Mouse (Mus musculus) heart, adult 2 months (tissue): ENCODE measurements at regions not wholly inside any gene's neighbourhood (a gene's known extent, or its start where the extent isn't known, plus 50 kb on each side); places are given as distances from the start of the nearest gene placed in this dataset.

Source experiments
- CTCF ChIP-seq: fragments of 200-600 bp; IDR thresholded peaks from 2 replicates; pipeline ENCODE4 v1.8.1; 2022; ENCODE audit warnings: antibody characterized with exemption, mild to moderate bottlenecking, moderate library complexity
- EP300 ChIP-seq: fragments of 200-500 bp; IDR thresholded peaks from 2 replicates; pipeline ENCODE4 v1.6.1; 2011; ENCODE audit warnings: low read depth, low read length, control low read depth; ENCODE audit not compliant: insufficient read depth
- POLR2A ChIP-seq: fragments of 200-500 bp; IDR thresholded peaks from 2 replicates; pipeline ENCODE4 v1.6.1; 2011; ENCODE audit warnings: mild to moderate bottlenecking, low read depth, low read length, control low read depth; ENCODE audit not compliant: insufficient read depth

DNA sequence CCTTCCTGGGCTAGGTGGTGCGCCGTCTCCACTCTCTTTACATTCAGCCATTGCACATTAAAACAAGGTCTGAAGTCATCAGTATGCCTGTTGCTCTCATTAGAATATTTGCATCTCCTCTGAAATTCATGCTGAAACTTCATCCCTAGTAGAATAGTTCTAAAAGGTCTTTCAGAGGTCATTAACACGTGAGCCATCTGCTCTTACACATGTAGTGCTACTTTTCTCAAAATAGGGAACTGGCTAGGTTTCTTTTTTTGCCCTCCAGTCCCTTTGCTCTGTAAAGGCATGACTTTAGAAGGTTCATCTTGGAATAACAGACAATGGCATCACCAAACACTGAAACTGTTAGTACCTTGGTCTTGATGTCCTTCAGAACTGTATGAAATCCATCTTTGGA lies 85.6 kb downstream of the Gm13691 start:
- TF ChIP-seq POLR2A (no peak), EP300 (no peak), CTCF (no peak)
